Mouse (Mus musculus): ENCODE results near the gene Kmt5a. TPM values are rescaled to one million over a fixed set of nuclear protein-coding genes. Genes with fewer than 3 reads are reported as not detected.
"Not testable (repeated sequence)": the region's sequence is repeated elsewhere in the genome, so short reads cannot be mapped to it uniquely, and the experiment has no call there.

The Kmt5a gene
- polyA plus RNA-seq, 1 experiment from 2014 or later, result 41.6 TPM

GRCm38 (mm10) chr5:124450641-124451340 lies 11.1 kb downstream of the Kmt5a start:
- no peaks in the 10 kb centered on the region for H3K27me3 ChIP-seq (ENCODE audit: poor library complexity, severe bottlenecking)
- H3K9me3 ChIP-seq, result no peaks in the 10 kb centered on the region
- H3K36me3 ChIP-seq (replicated peaks), result peaks cover 94% of the 10 kb centered on the region
- H3K4me3 ChIP-seq, result no peak overlapping the region
- DNase-seq (ENCODE audit: extremely low spot score, low spot score), result no peak
- peaks cover 38% of the 10 kb centered on the region for H3K4me1 ChIP-seq
- 92% methylated on average over 16 of the region's 16 CpGs for WGBS
- no peak overlapping the region for H3K27ac ChIP-seq

DNA sequence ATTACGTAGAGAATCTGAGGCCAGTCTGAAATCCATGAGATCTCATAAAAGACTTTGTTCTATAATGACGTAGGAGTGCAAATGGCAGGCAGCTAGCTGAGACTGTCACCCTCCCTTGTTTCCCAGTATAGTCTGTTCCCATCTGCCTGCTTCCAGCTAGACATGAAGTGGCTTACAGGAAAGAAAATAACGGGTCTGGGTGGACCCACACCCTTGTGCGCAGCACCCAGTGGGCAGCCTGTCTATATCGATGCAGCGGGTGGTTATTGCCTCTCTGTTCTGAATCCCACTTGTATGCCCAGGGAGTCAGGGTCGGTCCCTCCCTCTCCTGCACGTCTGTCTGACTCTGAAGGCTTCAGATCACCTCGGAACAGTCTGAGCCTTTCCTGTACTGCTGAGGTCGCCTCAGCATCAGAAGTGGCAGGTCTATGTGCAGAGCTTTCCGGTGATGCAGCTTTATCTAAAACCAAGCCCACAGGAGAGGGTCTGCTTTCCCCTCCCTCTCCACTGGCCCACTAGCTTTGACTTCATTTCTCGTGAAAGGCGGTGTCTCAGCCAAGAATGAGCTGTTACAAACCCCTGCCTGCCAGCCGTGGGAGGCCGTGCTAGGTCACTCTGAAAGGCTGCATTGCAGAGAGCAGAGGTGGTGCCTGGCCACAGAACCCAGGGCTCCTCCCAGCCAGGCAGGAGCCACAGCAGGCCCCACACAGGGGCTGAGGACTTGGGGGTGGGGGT lies 12.9 kb downstream of the Kmt5a start:
- peaks cover 21% of the 10 kb centered on the region for H3K4me1 ChIP-seq
- no peak for DNase-seq (ENCODE audit: extremely low spot score, low spot score)
- no peaks in the 10 kb centered on the region for H3K9me3 ChIP-seq
- no peak overlapping the region for H3K4me3 ChIP-seq
- 86% methylated on average over 15 of the region's 15 CpGs for WGBS
- H3K36me3 ChIP-seq (replicated peaks), result peaks cover 100% of the 10 kb centered on the region
- no peak overlapping the region for H3K27ac ChIP-seq
- no peaks in the 10 kb centered on the region for H3K27me3 ChIP-seq (ENCODE audit: poor library complexity, severe bottlenecking)

GRCm38 (mm10) chr5:124453339-124454081 lies 13.8 kb downstream of the Kmt5a start:
- Histone ChIP-seq H3K4me3 (no peak overlapping the region), H3K4me1 (peaks cover 15% of the 10 kb centered on the region; the same call in 1 of the 2 replicates), H3K9me3 (no peaks in the 10 kb centered on the region), H3K36me3 (replicated peaks) (peaks cover 100% of the 10 kb centered on the region), H3K27ac (no peak overlapping the region), H3K27me3 (ENCODE audit: poor library complexity, severe bottlenecking) (no peaks in the 10 kb centered on the region)
- no peak for DNase-seq (ENCODE audit: extremely low spot score, low spot score)
- WGBS, result 86% methylated on average over 13 of the region's 13 CpGs

DNA sequence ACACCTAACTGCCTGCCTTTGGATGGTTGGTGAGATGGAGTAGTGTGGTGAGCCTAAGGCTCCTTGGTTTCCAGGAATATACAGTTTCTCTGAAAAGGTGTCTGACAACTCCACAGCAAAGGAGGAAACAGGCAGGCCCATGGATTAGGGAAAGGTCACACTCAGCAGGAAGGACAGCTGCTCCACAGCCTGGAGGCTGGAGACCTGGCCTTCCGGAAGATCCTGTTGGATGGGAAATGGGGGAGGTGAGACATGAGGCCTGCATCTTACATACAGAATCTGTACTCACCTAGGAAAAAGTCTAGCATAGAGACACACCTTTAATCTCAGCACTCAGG lies 14.3 kb downstream of the Kmt5a start:
- H3K9me3 ChIP-seq, result no peaks in the 10 kb centered on the region
- 74% methylated on average over 1 of the region's 1 CpGs for WGBS
- DNase-seq (ENCODE audit: extremely low spot score, low spot score), result no peak
- no peak overlapping the region for H3K4me3 ChIP-seq
- no peak overlapping the region for H3K27ac ChIP-seq
- peaks cover 100% of the 10 kb centered on the region for H3K36me3 ChIP-seq (replicated peaks)
- peaks cover 10% of the 10 kb centered on the region; the same call in 1 of the 2 replicates for H3K4me1 ChIP-seq
- H3K27me3 ChIP-seq (ENCODE audit: poor library complexity, severe bottlenecking), result no peaks in the 10 kb centered on the region

DNA sequence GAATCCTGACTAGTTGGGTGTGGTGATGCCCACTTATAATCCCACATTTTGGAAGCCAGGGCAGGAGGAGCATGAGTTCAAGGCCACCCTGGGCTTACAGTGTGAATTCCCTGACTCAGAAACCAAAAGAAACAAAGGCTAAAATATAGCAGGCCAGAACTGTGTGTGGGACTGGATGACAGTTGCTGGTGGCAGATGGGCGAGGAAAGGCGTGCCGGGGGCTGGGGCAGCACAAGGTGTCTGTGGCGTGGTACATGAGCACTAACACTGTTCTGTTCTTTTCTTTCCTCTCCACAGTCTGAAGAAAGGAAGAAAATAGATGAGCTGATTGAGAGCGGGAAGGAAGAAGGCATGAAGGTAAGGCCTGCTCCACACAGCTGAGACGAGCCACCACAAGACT lies 17.0 kb downstream of the Kmt5a start:
- WGBS, result 96% methylated on average over 6 of the region's 6 CpGs
- DNase-seq (ENCODE audit: extremely low spot score, low spot score), result no peak
- no peaks in the 10 kb centered on the region for H3K9me3 ChIP-seq
- H3K27ac ChIP-seq, result no peak overlapping the region
- H3K4me3 ChIP-seq, result no peak overlapping the region
- H3K36me3 ChIP-seq (replicated peaks), result peaks cover 100% of the 10 kb centered on the region
- no peaks in the 10 kb centered on the region for H3K4me1 ChIP-seq
- H3K27me3 ChIP-seq (ENCODE audit: poor library complexity, severe bottlenecking), result no peaks in the 10 kb centered on the region

GRCm38 (mm10) chr5:124460922-124461321 lies 21.2 kb downstream of the Kmt5a start:
- not testable (repeated sequence) for DNase-seq (ENCODE audit: extremely low spot score, low spot score); H3K27ac ChIP-seq; H3K4me1 ChIP-seq; H3K9me3 ChIP-seq; H3K27me3 ChIP-seq (ENCODE audit: poor library complexity, severe bottlenecking); H3K4me3 ChIP-seq
- peaks cover 86% of the 10 kb centered on the region for H3K36me3 ChIP-seq (replicated peaks)
- 93% methylated on average over 14 of the region's 14 CpGs for WGBS

DNA sequence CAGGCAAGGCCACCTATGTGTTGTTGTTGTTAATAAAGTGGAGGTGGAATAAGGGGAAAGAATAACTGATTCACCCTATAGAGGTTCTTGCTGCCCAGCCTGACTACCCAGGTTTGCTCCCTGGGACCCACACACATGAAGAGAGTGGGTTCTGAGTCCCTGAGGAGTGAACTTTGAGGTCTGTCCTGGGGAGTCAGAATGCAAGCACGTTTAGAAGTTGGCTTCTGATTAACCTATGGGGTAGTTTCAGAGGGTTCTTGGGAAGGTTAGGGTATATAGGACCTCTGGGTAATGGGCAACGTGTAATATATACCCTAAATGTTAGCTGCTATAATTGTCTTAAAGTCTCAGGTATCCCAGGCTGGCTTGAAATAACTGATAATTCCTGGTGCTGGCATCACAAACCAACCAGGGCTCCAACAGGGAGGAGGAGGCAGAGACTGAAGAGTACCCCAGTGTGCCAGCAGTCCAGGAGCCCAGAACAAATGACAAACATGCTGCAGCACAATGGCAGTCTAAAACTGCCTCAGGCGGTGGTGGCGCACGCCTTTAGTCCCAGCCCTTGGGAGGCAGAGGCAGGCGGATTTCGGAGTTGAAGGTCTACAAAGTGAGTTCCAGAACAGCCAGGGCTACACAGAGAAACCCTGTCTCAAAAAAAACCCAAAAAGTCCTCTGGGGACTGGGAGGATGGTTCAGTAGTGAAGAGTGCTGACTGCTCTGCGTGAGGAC lies 22.7 kb downstream of the Kmt5a start:
- WGBS, result 88% methylated on average over 8 of the region's 8 CpGs
- H3K36me3 ChIP-seq (replicated peaks), result peaks cover 79% of the 10 kb centered on the region
- H3K4me1 ChIP-seq, result peaks cover 6% of the 10 kb centered on the region

GRCm38 (mm10) chr5:124463462-124463861 lies 23.7 kb downstream of the Kmt5a start:
- peaks cover 78% of the 10 kb centered on the region for H3K36me3 ChIP-seq (replicated peaks)
- no peak overlapping the region for H3K4me3 ChIP-seq
- H3K9me3 ChIP-seq, result no peaks in the 10 kb centered on the region
- WGBS, result 90% methylated on average over 5 of the region's 5 CpGs
- DNase-seq (ENCODE audit: extremely low spot score, low spot score), result no peak
- H3K27ac ChIP-seq, result no peak overlapping the region
- H3K27me3 ChIP-seq (ENCODE audit: poor library complexity, severe bottlenecking), result no peaks in the 10 kb centered on the region
- peaks cover 6% of the 10 kb centered on the region for H3K4me1 ChIP-seq

More for the DNA sequence above, 22.7 kb downstream of the Kmt5a start:
- Histone ChIP-seq H3K27me3 (ENCODE audit: poor library complexity, severe bottlenecking) (no peaks in the 10 kb centered on the region), H3K4me3 (no peak overlapping the region), H3K27ac (no peak overlapping the region), H3K9me3 (no peaks in the 10 kb centered on the region)
- DNase-seq (ENCODE audit: extremely low spot score, low spot score), result no peak

DNA sequence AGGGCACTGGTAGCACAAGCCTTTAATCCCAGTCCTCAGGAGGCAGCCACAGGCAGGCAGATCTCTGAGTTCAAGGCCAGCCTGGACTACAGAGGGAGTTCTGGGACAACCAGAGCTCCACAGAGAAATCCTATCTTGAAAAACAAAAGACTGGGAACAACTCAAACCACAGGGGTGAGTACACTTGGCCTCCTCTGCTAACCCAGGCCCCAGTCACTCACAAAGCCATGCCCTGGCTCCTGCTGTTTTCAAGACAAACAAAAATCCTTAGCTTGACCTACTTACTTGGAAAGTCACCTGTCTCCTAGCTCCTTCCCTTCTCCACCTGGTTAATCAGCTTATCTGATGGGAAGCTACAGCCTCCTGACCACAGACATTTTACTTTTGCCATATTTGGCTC lies 25.2 kb downstream of the Kmt5a start:
- Histone ChIP-seq H3K27ac (no peak overlapping the region), H3K4me3 (no peak overlapping the region), H3K4me1 (peaks cover 6% of the 10 kb centered on the region), H3K9me3 (no peaks in the 10 kb centered on the region), H3K36me3 (replicated peaks) (peaks cover 78% of the 10 kb centered on the region), H3K27me3 (ENCODE audit: poor library complexity, severe bottlenecking) (no peaks in the 10 kb centered on the region)
- DNase-seq (ENCODE audit: extremely low spot score, low spot score), result no peak

- Histone ChIP-seq H3K36me3 (replicated peaks) (peaks cover 56% of the 10 kb centered on the region), H3K9me3 (no peaks in the 10 kb centered on the region), H3K27ac (no peak overlapping the region), H3K4me3 (no peak overlapping the region), H3K27me3 (ENCODE audit: poor library complexity, severe bottlenecking) (no peaks in the 10 kb centered on the region), H3K4me1 (peaks cover 6% of the 10 kb centered on the region)
- WGBS, result 91% methylated on average over 1 of the region's 1 CpGs
- DNase-seq (ENCODE audit: extremely low spot score, low spot score), result no peak
Observed at GRCm38 (mm10) chr5:124467766-124468165, 28.0 kb downstream of the Kmt5a start.

GRCm38 (mm10) chr5:124468365-124468764 lies 28.6 kb downstream of the Kmt5a start:
- no peak for DNase-seq (ENCODE audit: extremely low spot score, low spot score)
- Histone ChIP-seq H3K9me3 (no peaks in the 10 kb centered on the region), H3K4me3 (no peak overlapping the region), H3K27ac (no peak overlapping the region), H3K36me3 (replicated peaks) (peaks cover 50% of the 10 kb centered on the region), H3K4me1 (peaks cover 6% of the 10 kb centered on the region), H3K27me3 (ENCODE audit: poor library complexity, severe bottlenecking) (no peaks in the 10 kb centered on the region)
- 95% methylated on average over 7 of the region's 7 CpGs for WGBS

- H3K27me3 ChIP-seq (ENCODE audit: poor library complexity, severe bottlenecking), result no peaks in the 10 kb centered on the region
- H3K27ac ChIP-seq, result no peak overlapping the region
- H3K36me3 ChIP-seq (replicated peaks), result peaks cover 53% of the 10 kb centered on the region
- H3K4me1 ChIP-seq, result peaks cover 6% of the 10 kb centered on the region
- DNase-seq (ENCODE audit: extremely low spot score, low spot score), result no peak
- 92% methylated on average over 6 of the region's 6 CpGs for WGBS
- no peaks in the 10 kb centered on the region; the same call in 1 of the 2 replicates for H3K9me3 ChIP-seq
- H3K4me3 ChIP-seq, result no peak overlapping the region
Observed at GRCm38 (mm10) chr5:124469486-124469885, 29.8 kb downstream of the Kmt5a start.

Measured in forebrain, embryonic 10.5 days (tissue).